Mouse (Mus musculus) fibroblast of lung, adult 2 months (primary cell): ENCODE data around the gene Crybg3.

Experiments used
- DNase-seq: peaks from one replicate; pipeline ENCODE4 v3.0.0-alpha.2; 2011; ENCODE audit warnings: low read depth

Crybg3 gene

DNA sequence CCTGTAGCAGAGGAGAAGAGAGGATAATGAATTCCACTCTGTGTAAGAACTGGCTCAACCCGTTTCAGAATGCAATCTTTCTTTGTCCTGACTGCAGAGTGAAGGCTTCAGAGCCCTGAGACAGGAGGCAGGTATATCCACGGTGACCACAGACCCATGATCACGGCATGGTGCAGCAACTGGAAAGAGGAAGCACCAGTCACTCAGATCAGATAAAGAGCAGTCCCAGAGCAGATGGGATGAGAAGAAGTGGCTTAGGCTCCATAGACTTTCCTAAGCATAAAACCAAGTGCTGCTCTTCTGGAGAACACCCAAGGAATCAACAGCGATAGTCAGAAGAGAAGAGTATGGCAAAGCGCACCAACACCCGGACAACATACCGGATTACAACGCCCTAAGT is 21.5 kb downstream of the Crybg3 start:
- DNase-seq: no peak

DNA sequence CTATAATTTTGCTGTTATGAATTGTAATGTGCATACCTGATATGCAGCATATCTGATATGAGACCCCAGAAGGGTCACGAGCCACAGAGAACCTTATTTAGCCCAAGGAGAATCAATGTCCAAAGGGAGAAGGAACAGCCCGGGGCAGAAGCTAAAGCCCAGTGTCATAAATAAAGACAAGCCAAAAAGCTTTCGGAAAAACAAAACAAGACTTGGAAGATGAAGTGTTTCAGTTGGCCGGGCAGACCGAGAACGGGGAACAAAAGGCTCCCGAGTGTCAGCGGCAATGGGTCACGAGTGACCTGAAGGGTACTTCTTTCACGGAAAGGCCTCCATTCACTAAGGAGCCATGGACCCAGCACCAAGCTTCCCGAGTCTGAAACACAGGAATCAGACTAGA is 26.8 kb downstream of the Crybg3 start:
- DNase-seq: no peak

DNA sequence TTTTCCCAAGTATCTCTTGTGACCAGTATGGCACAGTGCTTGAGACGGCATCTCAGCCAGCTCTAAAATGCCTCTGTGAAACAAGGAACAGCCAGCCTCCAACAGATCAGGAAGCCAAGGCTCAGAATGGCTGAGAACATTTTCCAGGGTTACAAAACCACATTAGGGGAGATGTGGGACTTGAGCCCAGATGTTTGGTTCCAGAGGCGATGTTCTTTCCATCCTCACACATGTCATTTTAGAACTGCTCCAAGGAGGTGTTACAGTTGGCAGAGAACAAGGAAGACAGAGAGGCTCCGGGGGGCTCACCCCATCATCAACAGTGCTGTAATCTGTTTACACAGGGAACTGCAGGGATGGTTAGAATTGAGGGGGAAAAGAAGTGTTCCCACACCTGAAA is 28.1 kb downstream of the Crybg3 start:
- DNase-seq: no peak

DNA sequence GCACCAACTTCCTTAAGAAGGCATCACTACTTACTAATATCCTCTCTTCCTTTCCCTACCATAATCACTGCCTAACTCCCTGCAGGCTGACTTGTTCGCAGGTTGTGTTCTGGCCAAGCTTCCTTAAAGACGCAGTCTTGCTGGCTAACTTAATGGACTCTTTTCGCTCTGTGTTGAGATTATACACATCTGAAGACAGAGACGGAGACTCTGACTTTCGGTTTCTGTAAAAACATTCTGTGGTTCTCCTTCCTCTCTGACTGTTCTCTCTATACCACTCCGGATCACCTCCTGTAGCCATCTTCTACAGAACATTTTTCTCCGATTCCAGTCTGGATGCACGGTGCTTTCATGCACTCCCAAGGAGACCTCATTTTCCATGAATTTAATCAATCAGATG is 30.0 kb downstream of the Crybg3 start:
- no peak for DNase-seq

DNA sequence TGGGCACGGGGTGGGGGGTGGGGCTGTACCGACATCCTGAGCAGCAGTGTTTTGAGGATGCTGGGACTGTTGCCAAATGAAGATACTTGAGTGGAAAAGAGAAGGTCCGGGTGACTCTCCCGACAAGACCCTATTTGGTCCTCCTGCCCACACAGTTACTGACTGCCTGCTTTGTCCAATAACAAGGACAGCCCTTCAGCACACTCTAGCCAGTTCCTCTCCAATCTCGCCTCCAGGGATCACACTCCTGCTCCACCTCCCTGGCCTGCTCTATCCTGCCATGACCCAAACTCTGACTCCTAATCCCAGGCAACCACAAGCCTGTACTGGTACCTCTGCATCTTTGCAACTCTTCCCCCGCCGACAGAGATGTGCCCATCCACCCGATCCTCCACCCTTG is 30.9 kb downstream of the Crybg3 start:
- no peak for DNase-seq

DNA sequence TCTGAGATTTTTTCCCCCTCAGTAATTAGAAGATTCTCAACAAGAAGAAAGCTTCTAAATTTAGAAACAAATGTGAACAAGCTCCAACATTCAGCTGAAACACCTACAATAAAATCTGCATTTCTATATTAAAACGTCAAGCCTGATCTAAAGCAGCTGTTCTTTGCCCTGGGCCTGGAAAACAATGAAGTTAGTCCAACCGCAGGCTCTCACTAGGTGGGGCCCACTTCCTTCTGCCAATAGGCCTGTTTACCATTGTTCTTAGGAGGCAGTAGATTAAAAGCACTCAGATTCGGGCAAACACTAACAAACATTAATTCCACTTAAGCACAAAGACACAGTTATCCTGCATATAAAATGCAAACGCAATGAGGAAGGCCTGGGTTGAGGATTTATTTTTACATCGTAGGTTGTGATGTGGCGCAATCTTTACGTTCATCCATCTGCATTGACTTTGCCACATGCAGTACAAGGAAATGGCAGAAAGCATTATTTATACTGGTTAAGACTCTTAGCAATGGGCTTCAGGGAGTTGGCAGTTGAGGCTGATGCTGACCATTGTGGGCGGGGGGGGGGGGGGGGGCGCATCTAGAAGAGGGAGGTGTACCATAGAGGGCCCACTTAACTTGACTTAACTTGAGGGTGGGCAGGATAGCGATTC is 32.9 kb downstream of the Crybg3 start:
- DNase-seq: no peak

DNA sequence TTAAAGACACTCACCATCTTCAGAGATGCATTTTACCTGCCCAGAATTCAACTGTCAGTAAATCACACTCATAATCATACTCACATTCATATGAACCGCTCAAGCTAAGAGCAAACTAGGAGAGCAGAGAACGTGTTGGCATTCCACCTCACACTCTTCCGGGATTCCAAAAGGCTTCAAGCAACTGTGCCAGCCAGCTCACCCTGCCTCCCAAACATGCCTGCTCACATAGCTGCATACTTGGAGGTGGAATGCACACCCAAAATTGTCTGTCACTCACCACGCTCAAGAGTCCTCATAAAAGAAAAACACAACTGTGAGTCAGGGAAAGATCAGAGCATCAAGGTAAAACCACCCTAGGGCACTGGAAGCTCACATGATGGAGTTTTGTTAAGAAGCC is 34.3 kb downstream of the Crybg3 start:
- DNase-seq: no peak

DNA sequence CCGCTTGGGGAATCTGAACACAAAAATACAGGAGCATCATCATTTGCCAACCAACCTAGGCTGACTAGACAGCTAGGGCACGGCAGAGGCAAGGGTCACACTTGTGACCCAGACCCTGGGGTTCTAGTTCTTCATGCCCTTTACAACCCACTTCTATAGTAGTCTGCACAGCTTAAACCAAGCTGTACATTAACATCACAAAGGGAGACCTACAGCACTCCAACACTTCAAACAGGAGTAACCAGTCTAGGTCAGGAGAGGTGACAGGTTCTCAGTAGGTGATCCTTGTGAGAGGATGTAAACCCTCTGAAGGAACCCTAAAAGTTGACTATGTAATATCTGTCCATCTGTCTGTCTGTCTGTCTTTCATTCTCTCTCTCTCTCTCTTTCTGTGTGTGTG is 35.1 kb downstream of the Crybg3 start:
- no peak for DNase-seq

DNA sequence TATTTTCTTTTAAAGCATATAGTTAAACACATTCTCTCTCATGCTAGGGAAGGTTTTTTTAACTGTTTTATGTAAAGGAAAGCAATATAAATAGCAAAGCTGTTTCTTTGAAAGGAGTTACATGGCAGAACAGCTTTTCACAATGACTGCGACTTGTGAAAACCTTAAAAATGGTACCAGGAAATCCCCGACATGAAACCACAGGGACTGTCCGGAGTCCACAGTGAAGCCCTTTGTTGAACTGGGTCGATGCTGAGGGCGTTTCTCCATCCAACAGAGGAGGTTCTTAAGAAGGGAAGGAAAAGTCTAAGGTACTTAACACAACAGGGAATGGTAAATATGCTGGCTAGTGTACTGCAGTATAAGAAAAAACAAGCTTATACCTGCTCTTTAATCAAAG is 36.8 kb downstream of the Crybg3 start:
- DNase-seq: no peak

DNA sequence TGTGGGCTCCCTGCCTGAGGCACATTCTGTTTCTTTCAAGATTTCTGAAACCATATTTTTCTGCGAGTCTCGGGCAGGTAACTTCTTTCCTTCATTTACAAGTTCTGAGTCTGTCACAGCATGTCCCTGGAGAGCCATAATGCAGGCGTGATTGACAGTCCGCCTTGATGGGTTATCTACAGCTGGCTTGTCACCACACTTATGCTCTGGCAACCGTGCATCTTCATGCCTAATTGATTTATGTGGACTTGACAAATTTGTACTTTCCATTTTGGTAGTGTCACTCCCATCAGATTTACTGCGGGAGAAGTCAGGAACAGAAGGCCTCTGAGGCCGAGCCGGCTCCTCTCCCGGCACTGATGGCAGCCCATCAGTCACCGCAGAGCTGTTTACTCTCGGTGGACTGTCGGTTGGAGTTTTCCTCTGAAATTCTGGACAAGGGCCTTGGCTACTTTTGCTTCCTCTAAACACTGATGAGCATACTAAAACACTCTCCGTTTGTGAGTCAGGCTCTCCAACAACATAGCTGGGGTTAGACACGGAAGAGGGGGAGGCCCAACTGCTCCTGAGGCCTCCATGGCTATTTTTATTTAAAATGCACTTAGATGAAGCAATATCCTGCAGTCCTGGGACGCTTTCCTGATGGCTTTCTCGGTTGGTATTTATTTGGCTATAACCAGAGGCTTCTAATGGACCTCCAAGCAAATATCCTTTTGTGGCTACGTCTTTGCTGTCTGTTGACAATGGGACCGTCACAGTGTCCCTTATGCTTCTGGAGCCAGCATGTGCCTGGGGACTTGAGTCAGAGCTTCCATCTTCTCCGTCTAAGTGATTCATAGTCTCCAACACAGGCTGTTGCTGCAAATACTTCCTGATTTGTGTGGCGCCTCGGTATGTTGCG is 41.2 kb downstream of the Crybg3 start:
- no peak for DNase-seq

DNA sequence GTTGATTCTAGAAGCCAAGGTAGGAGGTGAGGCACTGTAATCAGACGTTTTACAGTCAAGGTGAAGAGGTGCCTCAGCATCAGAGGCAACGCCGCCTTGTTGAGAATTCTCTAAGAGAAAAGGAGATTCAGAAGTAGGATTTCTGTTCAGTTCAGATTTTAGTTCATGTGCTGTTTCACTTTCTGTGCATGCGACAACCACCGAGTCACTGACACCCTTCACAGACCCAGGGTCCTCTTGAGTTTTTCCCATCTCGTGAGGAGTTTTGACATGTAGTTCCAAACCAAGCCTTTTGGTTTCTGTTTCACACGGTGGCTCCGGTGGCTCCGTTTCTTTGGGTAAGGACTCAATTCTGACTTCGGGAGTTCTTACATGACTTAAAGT is 41.9 kb downstream of the Crybg3 start:
- DNase-seq: no peak

DNA sequence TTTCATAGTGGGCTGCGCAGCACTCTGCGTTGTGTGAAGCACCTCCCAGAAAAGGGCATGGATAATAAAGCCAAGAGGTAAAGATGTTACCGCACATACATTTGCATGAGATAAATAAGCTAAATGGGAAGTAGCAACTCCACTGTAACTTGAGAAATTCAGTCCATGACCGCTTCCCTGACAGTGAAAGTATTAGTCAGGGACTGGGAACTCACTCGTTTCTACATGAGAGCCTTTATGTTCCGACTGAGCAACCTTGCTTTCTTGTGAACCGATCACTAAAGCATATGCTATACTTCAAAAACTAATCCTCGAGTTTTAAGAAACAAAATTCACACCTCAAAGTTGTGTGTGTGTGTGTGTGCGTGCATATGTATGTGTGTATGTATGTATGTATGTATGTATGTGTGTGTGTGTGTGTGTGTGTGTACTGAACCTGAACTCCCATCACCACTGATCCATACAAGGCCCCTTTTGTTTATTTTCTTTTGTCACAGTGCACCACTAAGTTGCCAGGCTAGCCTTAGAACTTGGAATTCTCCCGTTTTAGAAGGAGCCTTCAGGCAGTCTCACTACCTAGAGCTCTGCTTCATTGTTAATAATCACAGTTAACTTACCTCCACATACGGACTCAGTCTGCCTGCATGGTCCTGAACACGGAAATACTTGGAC is 47.2 kb downstream of the Crybg3 start:
- DNase-seq: no peak

DNA sequence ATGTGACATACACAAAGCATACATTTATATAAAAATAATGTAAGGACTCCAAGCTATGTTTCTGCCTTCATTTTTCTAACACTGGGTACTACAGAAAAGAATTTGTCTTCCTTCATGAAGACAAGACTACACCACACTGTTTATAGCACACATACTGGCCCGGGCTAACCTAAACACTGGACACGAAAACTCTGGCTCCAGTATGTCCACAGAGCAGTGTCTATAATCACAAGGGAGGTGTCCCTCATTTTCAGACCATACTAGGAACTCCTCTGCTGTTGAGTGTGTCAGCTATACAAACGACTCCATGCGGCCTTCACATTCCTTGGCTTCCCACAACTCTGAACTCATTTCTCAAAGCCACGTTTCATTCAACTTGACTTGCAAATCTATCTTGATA is 49.3 kb downstream of the Crybg3 start:
- no peak for DNase-seq

DNA sequence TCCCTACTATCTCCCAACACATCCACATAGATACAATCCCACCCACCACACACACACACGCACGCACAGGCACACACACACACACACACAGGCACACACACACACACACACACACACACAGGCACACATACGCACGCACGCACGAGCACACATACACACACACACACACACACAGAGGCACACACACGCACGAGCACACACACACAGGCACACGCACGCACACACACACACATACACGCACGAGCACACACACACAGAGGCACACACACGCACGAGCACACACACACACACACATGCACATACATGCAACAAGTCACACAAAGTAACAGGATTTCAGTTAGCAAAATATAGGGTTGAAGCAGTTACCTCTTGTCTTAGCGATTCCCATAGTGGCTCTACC is 51.1 kb downstream of the Crybg3 start:
- no peak for DNase-seq

DNA sequence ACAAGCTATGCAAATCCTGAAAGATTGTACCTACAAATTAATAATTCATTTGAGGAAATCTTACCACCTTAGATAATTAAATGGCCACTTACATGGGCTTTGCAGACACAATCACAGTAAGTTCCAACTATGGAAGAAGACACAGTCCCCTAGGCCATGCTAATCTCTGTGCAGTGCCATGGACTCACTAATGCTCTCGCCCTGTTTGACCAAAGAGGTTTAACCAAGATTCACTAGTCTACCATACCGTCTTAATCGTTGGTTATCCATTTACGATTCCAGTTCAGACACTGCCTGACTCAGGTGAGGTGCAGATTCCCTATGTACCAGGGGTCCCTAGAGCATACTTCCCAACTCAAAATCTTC is 52.2 kb downstream of the Crybg3 start:
- DNase-seq: no peak

DNA sequence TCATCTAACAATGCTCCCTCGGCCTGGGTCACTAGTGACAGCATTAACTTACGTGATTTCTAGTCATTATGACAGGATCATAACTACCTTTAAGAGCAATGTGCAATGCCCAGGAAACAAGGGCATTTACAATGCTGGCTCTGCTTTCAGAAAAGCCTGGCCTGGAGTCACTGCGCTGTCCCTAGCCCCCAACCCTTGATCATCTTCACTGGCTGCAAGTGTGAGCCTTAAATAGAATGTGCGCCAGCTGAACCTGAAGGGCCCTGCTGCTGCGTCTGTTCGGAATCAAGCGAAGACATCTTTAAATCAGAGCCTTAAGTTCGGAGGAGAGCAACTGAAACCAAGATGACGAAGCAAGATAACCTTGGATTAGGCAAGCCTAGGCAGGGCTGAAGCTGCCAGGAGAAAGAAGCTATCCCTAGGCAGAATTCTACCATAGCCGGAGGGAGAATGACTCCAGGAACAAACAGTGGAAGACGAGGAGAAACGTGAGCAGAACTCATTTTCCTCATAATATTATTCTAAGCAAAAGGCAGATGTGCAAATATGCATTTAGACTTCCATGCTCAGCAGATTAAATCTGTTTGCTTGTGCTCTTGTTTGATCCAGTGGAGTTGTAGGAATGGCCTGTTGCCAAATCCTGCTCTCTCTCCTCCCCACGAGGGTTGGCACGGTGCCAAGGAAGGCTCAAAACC is 52.7 kb downstream of the Crybg3 start:
- DNase-seq: no peak

DNA sequence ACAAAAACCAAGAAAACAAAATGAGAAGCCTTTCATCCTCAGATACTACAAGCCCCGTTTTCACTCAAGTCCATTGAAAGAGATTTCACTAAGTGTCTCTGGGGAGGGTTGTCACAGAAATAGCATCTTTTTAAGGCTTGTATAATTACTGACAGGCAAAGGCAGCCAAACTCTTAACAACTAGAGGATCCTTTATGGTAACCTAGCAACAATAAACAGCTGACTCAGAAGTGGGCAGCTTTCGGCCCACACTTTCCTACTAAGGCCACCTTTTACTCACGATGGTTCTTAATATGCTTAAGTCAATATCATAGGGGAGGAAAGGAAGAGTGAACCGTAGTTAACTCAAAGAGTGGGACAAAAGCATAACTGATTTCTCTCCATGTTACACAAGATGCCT is 53.3 kb downstream of the Crybg3 start:
- DNase-seq: no peak

DNA sequence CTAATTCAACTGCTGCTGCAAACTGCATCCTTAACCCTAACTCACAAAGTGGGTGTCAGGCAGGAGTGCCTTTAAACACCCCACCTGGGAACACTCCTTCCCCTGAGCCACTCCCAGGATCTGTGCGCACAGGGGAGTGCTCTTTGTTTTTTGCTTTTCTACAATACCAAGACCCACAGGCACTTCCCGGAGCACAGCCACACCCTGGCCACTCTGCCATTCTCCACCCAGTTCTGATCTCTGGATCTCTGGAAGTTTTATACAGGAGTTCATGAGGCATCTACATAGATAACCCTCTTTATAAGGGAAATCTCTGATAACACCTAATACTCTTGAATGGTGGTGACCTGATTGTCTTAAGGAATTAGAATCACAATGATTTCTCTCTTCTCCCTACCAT is 55.4 kb downstream of the Crybg3 start:
- no peak for DNase-seq

DNA sequence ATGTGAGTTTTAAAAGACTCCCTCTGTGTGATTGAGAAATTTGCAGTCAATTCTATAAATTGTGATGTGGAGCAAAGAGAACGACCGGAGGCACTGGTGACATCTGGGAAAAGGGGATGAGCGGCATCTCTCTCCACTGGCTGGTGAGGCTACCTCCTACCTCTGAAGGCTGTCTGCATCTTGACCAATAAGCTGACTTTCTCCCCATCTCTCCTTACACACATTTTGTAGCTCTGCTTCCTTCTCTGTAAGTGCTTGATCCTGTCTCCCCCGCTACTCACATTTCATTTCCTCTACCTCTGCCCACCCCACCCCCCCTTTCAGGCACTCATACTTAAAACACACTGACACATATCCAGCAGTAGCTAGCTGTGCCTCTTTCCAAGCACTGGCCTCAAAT is 59.4 kb downstream of the Crybg3 start:
- DNase-seq: no peak

DNA sequence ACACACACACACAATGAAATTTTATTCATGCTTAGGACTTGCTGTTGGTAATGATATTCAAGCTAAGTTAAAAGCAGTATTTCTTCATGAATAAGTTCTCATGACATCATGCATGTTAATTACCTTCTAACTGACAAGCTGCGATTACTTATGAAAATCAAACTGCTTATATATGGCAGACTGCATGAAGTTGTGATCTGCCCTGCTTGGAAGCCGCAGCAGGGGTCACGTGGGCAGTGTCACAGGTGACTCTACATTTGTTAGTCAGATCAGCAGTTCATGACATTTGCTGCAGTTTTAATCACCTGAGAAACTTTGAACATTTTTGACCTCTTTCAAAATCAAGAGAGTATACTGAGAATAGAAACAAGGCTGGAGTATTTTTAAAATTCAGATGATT is 59.8 kb downstream of the Crybg3 start:
- DNase-seq: no peak

DNA sequence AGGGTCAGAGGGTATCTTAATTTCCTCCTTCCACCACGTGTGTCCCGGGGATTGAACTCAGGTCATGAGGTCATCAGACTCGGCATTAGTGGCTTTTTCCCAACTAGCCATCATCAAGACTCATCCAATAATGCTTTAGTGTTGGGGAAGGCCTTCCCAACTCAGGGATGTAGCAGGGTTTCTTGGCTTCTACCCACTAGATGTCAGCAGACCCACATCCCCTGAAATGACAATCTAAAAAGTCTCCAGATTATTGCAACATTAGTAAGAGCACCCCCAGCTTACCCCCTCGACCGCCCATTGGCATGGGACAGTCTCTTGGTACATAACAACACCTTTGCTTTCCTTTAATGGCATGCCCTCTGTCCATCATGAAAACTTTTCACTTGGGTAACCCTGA is 65.1 kb downstream of the Crybg3 start:
- no peak for DNase-seq

DNA sequence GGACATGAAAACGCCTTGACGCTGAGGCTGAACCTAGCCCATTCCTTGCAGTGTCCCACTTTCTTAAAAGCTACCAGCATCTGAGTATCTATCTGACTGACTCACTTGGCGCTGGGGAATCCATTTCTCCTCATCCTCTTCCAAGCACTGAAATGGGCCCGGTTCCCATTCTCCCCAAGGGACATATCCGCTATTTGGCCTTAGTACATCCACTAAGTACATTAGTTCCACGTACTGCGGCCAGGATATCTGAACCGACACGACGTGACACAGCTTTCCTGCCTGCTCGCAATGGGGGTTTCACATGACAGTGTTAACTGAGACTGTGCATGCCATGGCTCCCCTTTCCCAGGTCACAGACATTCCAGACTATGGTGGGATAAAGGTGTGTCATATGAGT is 66.4 kb downstream of the Crybg3 start:
- DNase-seq: no peak

DNA sequence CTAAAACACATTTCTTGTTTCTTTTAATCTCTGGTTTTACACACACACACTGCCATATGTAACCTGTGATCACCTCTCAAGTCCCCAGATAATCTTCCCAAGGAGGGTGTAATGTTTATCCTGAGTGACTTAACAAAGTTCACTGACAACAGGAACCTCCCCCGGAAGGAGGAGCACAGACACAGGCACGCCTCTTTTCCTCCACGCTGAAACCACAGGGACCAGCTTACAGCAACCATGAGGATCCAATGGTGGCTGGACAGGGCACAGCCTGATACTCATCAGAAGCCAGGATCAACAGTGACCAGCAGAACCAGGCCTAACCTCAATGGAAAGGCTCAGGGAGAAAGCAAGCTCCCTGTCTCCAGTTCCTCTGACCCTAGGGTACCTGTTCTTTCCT is 68.2 kb downstream of the Crybg3 start:
- DNase-seq: no peak
